ENCODE assay signal across 12 mouse cellular contexts in genomic region chr4:137774013-137774412, GRCm38 (mm10). TPM values are rescaled to one million over a fixed set of nuclear protein-coding genes. Genes with fewer than 3 reads are reported as not detected.
DNase-seq lines count a peak whose midpoint lies in the region; ATAC-seq and TF ChIP-seq lines count a peak whose summit lies in the region.
"Had no signal": no experiment of that assay in that cellular context is flagged by ENCODE, and none has a peak within 500 bp of the region (broad histone marks: within the 10 kb centered on the region; RNA-seq: fewer than 3 reads in every experiment).

No protein-coding gene starts in this region.

- peak overlapping the region; percentile 76 for H3K27ac ChIP-seq in kidney, adult 2 months (ENCODE audit: insufficient read depth, low read depth, low read length)
- H3K27ac ChIP-seq in kidney, embryonic 14.5 days (ENCODE audit: low read depth, low read length): no peak overlapping the region
- H3K27ac ChIP-seq in intestine, embryonic 16.5 days (ENCODE audit: low read length): 0 out of 2 replicates have a peak overlapping the region, but pooled peaks have one; percentile 19
- H3K27ac ChIP-seq in cerebellum, adult 2 months (ENCODE audit: insufficient read depth, low read length): no peak overlapping the region
- H3K27ac ChIP-seq: heart, embryonic 13.5 days; layer of hippocampus, adult 2 months had no signal

- H3K27me3 ChIP-seq in kidney, adult 2 months (replicated peaks; ENCODE audit: control insufficient read depth, insufficient read depth, low read length): no peaks in the 10 kb centered on the region
- no peaks in the 10 kb centered on the region for H3K27me3 ChIP-seq in kidney, embryonic 14.5 days (ENCODE audit: control insufficient read depth, insufficient read depth, low read length)
- H3K27me3 ChIP-seq in intestine, embryonic 16.5 days (replicated peaks; ENCODE audit: control insufficient read depth, insufficient read depth, low read length): no peaks in the 10 kb centered on the region
- H3K27me3 ChIP-seq in cerebellum, adult 2 months (ENCODE audit: control insufficient read depth, insufficient read depth, low read length): no peaks in the 10 kb centered on the region

- TF ChIP-seq POLR2A in kidney, adult 2 months (IDR thresholded peaks at IDR 0.05; ENCODE audit: low read depth, low read length): no peak
- TF ChIP-seq POLR2A in cerebellum, adult 2 months (IDR thresholded peaks at IDR 0.05; ENCODE audit: borderline replicate concordance, insufficient read depth, low read length): no peak

- H3K36me3 ChIP-seq in kidney, adult 2 months (ENCODE audit: control insufficient read depth, insufficient read depth, low read length): no peaks in the 10 kb centered on the region
- H3K36me3 ChIP-seq in kidney, embryonic 14.5 days (ENCODE audit: control insufficient read depth, insufficient read depth, low read length): no peaks in the 10 kb centered on the region
- H3K36me3 ChIP-seq in intestine, embryonic 16.5 days (ENCODE audit: control insufficient read depth, insufficient read depth, low read length): no peaks in the 10 kb centered on the region
- H3K36me3 ChIP-seq: heart, embryonic 13.5 days had no signal

- H3K4me2 ChIP-seq in kidney, embryonic 14.5 days (replicated peaks; ENCODE audit: low read depth, low read length): no peak overlapping the region
- H3K4me2 ChIP-seq in intestine, embryonic 16.5 days (ENCODE audit: low read depth, low read length): no peak overlapping the region
- H3K4me2 ChIP-seq: heart, embryonic 13.5 days had no signal

- ATAC-seq in kidney, embryonic 14.5 days (ENCODE audit: low FRiP score, low TSS enrichment): no peak
- peak; percentile 32 for ATAC-seq in intestine, embryonic 16.5 days

- no peak overlapping the region for H3K9ac ChIP-seq in kidney, embryonic 14.5 days (ENCODE audit: low read depth, low read length)
- H3K9ac ChIP-seq in intestine, embryonic 16.5 days (ENCODE audit: low read depth, low read length): no peak overlapping the region
- H3K9ac ChIP-seq: heart, embryonic 13.5 days had no signal

- peaks cover 22% of the 10 kb centered on the region for H3K4me1 ChIP-seq in kidney, adult 2 months (ENCODE audit: control insufficient read depth, insufficient read depth, low read length)
- no peaks in the 10 kb centered on the region for H3K4me1 ChIP-seq in kidney, embryonic 14.5 days (ENCODE audit: control insufficient read depth, insufficient read depth, low read length)
- H3K4me1 ChIP-seq in intestine, embryonic 16.5 days (ENCODE audit: control insufficient read depth, insufficient read depth, low read length): peaks cover 4% of the 10 kb centered on the region; the same call in 1 of the 2 replicates
- peaks cover 12% of the 10 kb centered on the region for H3K4me1 ChIP-seq in cerebellum, adult 2 months (ENCODE audit: control insufficient read depth, insufficient read depth, low read length)

- no peak for TF ChIP-seq CTCF in kidney, adult 2 months (conservative IDR thresholded peaks at IDR 0.05; ENCODE audit: insufficient read depth, insufficient read length, low read depth, low read length)
- no peak for TF ChIP-seq CTCF in cerebellum, adult 2 months (IDR thresholded peaks at IDR 0.05; ENCODE audit: borderline replicate concordance, insufficient read depth, low read depth, low read length)

- no peaks in the 10 kb centered on the region for H3K9me3 ChIP-seq in kidney, embryonic 14.5 days (ENCODE audit: control insufficient read depth, low read length)
- no peaks in the 10 kb centered on the region for H3K9me3 ChIP-seq in intestine, embryonic 16.5 days (ENCODE audit: control insufficient read depth, low read length)
- H3K9me3 ChIP-seq: heart, embryonic 13.5 days had no signal

- no peak for DNase-seq in kidney, adult 2 months
- peak; percentile 39 to 56 for DNase-seq in spleen, postnatal 36 days (ENCODE audit: low spot score in 2 of 2)
- DNase-seq in spleen, adult 18-20 months: no peak
- DNase-seq in cerebellum, adult 2 months: no peak
- no peak for DNase-seq in right cerebral cortex, postnatal 25 days
- DNase-seq: gastrocnemius, postnatal 25 days; lung, postnatal 14 days; thymus, postnatal 36 days had no signal

- H3K4me3 ChIP-seq in kidney, adult 2 months (ENCODE audit: insufficient read depth, low read depth, low read length): no peak overlapping the region
- no peak overlapping the region for H3K4me3 ChIP-seq in kidney, embryonic 14.5 days (ENCODE audit: low read length)
- no peak overlapping the region for H3K4me3 ChIP-seq in intestine, embryonic 16.5 days (ENCODE audit: low read length)
- no peak overlapping the region for H3K4me3 ChIP-seq in cerebellum, adult 2 months (replicated peaks; ENCODE audit: insufficient read depth, low read depth, low read length)
- H3K4me3 ChIP-seq: heart, embryonic 13.5 days; layer of hippocampus, adult 2 months had no signal

- WGBS in kidney, adult 2 months: 48% methylated on average over 5 of the region's 5 CpGs
- 64% methylated on average over 5 of the region's 5 CpGs for WGBS in kidney, embryonic 14.5 days
- 64% methylated on average over 5 of the region's 5 CpGs for WGBS in intestine, embryonic 16.5 days
- 66% methylated on average over 5 of the region's 5 CpGs for WGBS in cerebellum, adult 2 months

RNA-seq across cellular contexts. Expression of gene Alpl, which starts 22.2 kb away (rescaled TPM):
- polyA plus RNA-seq in kidney, adult 2 months (2012; rRNA removed): 564 and 569 TPM in 2 replicates
- 5.9 and 10.2 TPM in 2 replicates for polyA plus RNA-seq in kidney, embryonic 14.5 days (2014; fragmentation: Nextera tagmentation; extraction: Ambion mirVana)
- polyA plus RNA-seq in intestine, embryonic 16.5 days (2015; fragmentation: Nextera tagmentation; extraction: Ambion mirVana): 4.3 and 4.7 TPM in 2 replicates
- 9.9 and 10.6 TPM in 2 replicates for polyA plus RNA-seq in cerebellum, adult 2 months (2012; rRNA removed)

Comparison
In these comparisons a context has a peak if more than half of its experiments do, and no peak if none do; other contexts are left out.
1. DNase-seq: peak in spleen, postnatal 36 days (2 of 2); none in kidney, adult 2 months (single experiment), spleen, adult 18-20 months (0 of 2), cerebellum, adult 2 months (0 of 2) and right cerebral cortex, postnatal 25 days (single experiment).
2. H3K27ac ChIP-seq: peak in kidney, adult 2 months (single experiment) and intestine, embryonic 16.5 days (single experiment); none in kidney, embryonic 14.5 days (single experiment) and cerebellum, adult 2 months (single experiment).
3. RNA of gene Alpl, which starts 22.2 kb away (polyA plus RNA-seq): 564 to 569 TPM in kidney, adult 2 months; 9.9 to 10.6 TPM in cerebellum, adult 2 months, 5.9 to 10.2 TPM in kidney, embryonic 14.5 days and 4.3 to 4.7 TPM in intestine, embryonic 16.5 days; every median in the first group is over 10 times any median in the second.